Mouse (Mus musculus) E14TG2a.4 (cell line): ENCODE measurements around the gene H2afy.
"Not testable (repeated sequence)": the region's sequence is repeated elsewhere in the genome, so short reads cannot be mapped to it uniquely, and the experiment has no call there.

Experiments
- H3K27me3 ChIP-seq: 2 replicates; pipeline ENCODE4 v1.6.1; 2014; ENCODE audit warnings: low read length, control low read depth; ENCODE audit not compliant: insufficient read depth
- H3K36me3 ChIP-seq: 2 replicates; pipeline ENCODE4 v1.6.1; 2014; ENCODE audit warnings: low read length, control low read depth; ENCODE audit not compliant: insufficient read depth
- H3K4me1 ChIP-seq: replicated peaks from 2 replicates; pipeline ENCODE4 v1.6.1; 2014; ENCODE audit warnings: low read depth, low read length, control low read depth
- H3K4me3 ChIP-seq: replicated peaks from 2 replicates; pipeline ENCODE4 v1.5.1; 2014; ENCODE audit warnings: mild to moderate bottlenecking, low read length
- H3K9me3 ChIP-seq: 2 replicates; pipeline ENCODE4 v1.6.1; 2014; ENCODE audit warnings: low read length, control low read depth
- CTCF ChIP-seq: conservative IDR thresholded peaks from 2 replicates; pipeline ENCODE4 v1.5.1; 2014; ENCODE audit warnings: low read length
- NANOG ChIP-seq: IDR thresholded peaks from 2 replicates; pipeline ENCODE4 v1.6.1; 2014; ENCODE audit warnings: borderline replicate concordance, low read length, mixed read lengths
- POU5F1 ChIP-seq: IDR thresholded peaks from 2 replicates; pipeline ENCODE4 v1.6.1; 2014; ENCODE audit warnings: low read length, borderline replicate concordance

Gene H2afy

DNA sequence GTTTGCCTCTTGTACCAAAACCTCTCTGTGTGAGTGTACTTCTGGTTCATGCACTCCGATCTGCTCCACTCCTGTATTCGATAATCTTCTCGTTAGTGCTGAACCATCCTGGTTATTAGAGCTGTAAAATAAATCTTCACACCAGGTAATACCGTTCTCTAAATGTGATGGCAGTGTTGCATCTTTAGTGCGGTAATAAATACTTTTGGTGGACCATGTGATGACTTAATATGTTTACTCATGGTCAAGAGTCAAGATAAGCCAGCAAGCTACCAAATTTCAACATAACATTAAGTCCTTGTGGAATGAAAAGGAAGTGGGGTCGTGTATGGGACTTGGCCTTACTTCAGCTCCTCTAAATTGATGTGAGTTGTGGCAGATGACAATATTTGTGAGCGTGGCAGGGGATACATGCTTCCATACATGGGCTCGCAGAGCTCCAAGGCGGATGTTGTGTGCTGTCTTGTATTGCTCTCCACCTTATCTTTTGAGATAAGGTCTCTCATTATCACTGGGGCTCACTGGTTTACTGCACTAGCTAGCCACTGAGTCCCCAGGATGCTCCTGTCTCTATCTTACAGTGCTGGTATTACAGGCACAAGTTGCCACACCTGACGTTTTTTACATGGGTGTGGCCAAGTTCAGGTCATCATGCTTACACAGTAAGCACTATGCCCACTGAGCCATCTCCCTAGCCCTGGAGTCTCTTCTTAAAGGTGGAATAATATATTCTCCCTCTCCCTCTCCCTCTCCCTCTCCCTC, 96.4 kb downstream of the H2afy start:
- H3K4me3 ChIP-seq, result no peak overlapping the region
- H3K9me3 ChIP-seq, result no peaks in the 10 kb centered on the region
- no peaks in the 10 kb centered on the region for H3K4me1 ChIP-seq
- no peaks in the 10 kb centered on the region for H3K27me3 ChIP-seq
- TF ChIP-seq NANOG (no peak), CTCF (no peak), POU5F1 (no peak)
- no peaks in the 10 kb centered on the region for H3K36me3 ChIP-seq

DNA sequence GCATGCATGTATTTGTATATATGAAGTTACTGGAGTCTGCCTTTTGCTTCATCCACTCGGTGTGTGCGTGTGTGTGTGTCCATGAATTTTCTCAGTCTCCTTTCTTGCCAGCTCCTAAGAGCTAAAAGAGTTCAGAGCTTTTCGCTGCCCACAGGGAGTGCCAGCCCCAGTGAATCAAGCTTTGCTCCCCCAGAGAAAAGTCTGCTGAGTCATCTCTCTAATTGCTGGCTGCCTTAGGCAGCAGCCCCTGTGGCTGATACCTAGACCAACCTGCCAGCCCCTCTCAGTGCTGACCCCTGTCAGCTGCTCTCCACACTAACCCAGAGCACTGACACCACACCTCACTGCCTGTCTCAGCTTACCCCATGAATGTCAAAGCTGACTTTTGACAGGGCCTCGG, 107.2 kb downstream of the H2afy start:
- TF ChIP-seq POU5F1, result no peak
- TF ChIP-seq CTCF, result no peak
- no peak for TF ChIP-seq NANOG
- Histone ChIP-seq H3K36me3 (no peaks in the 10 kb centered on the region), H3K4me3 (no peak overlapping the region), H3K4me1 (peaks cover 15% of the 10 kb centered on the region; the same call in 1 of the 2 replicates), H3K27me3 (peaks cover 7% of the 10 kb centered on the region; the same call in 1 of the 2 replicates), H3K9me3 (no peaks in the 10 kb centered on the region)

DNA sequence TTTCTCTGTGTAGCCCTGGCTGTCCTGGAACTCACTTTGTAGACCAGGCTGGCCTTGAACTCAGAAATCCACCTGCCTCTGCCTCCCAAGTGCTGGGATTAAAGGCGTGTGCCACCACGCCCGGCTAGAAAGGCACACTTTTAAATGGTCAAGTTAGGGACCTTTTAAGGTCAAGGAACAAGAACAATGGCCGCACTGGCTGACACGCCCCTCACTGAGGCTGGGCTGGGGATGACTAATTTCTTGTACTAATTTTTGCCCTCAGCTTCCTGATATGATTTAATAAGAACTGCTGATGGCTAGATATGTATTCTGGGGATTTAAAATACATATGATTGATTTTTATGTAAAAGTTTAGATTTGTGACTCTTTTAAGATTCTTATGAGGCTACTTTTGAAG, 108.2 kb downstream of the H2afy start:
- H3K9me3 ChIP-seq, H3K27me3 ChIP-seq, H3K4me3 ChIP-seq: not testable (repeated sequence)

DNA sequence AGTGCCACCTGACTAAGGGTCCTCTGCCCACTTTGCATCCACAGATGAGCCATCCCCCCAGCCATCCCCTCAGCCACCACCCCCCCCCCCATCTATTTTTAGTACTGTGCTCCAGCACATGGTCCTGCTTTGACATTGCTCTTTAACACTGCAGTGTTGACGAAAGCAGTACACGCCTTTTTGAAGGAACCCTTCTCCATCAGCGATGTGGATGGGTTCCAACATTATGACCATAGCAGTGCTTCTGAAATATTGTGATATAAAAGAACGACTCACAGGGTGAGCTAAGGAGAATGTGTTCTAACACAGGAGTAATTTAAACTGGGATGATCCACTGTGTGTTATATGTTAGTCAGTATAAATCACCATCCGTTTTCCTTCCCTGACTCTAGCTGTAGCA, 109.5 kb downstream of the H2afy start:
- no peak for TF ChIP-seq NANOG
- no peak for TF ChIP-seq POU5F1
- no peak for TF ChIP-seq CTCF
- Histone ChIP-seq H3K27me3 (peaks cover 7% of the 10 kb centered on the region; the same call in 1 of the 2 replicates), H3K4me3 (no peak overlapping the region), H3K36me3 (no peaks in the 10 kb centered on the region), H3K4me1 (peaks cover 15% of the 10 kb centered on the region; the same call in 1 of the 2 replicates), H3K9me3 (no peaks in the 10 kb centered on the region)

More for the DNA sequence above, 108.2 kb downstream of the H2afy start:
- peaks cover 15% of the 10 kb centered on the region; the same call in 1 of the 2 replicates for H3K4me1 ChIP-seq
- H3K36me3 ChIP-seq, result not testable (repeated sequence)

DNA sequence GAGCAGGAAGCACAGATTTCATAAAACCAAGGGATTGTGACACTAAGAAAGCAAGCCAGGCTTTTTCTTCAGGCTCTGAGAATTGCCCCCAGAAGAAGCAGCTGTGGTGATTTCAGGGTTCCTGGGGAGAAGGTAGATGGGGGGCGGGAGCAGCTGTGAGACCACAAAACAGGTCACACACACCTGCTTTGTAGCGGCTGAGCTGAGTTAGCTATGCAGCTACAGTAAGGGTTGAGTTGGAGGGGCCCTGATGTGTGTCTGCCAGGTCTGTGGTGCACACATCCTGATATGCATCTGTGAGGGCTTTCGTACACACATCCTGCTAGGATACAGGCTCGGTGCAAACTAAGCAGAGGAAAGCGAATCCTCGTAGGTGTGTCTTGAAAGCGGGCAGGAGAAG, 110.1 kb downstream of the H2afy start:
- H3K4me1 ChIP-seq, result peaks cover 15% of the 10 kb centered on the region; the same call in 1 of the 2 replicates
- H3K36me3 ChIP-seq, result no peaks in the 10 kb centered on the region
- no peaks in the 10 kb centered on the region for H3K9me3 ChIP-seq
- H3K4me3 ChIP-seq, result no peak overlapping the region
- TF ChIP-seq POU5F1, result no peak
- TF ChIP-seq NANOG, result no peak
- TF ChIP-seq CTCF, result no peak
- peaks cover 7% of the 10 kb centered on the region; the same call in 1 of the 2 replicates for H3K27me3 ChIP-seq

DNA sequence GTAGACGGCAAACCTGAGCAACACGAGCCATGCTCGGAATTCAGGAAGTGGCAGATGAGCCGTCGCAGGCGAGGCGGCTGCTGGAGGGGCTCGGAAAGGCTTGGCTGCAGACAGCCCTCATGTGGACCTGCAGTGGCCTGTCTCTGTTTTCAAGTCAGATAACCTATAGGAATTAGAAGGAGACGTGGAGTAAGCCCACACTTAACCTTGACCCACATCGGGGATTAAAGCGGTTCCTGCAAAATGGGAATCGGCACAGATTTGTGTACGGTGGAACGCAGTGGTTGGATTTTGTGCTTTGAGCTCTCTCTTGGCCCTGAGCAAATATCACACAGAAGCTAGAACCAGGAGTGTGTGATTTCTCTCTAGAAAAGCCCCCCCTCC, 111.1 kb downstream of the H2afy start:
- no peak for TF ChIP-seq NANOG
- TF ChIP-seq POU5F1, result no peak
- no peak for TF ChIP-seq CTCF
- Histone ChIP-seq H3K9me3 (no peaks in the 10 kb centered on the region), H3K27me3 (peaks cover 7% of the 10 kb centered on the region; the same call in 1 of the 2 replicates), H3K4me3 (no peak overlapping the region), H3K36me3 (no peaks in the 10 kb centered on the region), H3K4me1 (peaks cover 15% of the 10 kb centered on the region; the same call in 1 of the 2 replicates)

DNA sequence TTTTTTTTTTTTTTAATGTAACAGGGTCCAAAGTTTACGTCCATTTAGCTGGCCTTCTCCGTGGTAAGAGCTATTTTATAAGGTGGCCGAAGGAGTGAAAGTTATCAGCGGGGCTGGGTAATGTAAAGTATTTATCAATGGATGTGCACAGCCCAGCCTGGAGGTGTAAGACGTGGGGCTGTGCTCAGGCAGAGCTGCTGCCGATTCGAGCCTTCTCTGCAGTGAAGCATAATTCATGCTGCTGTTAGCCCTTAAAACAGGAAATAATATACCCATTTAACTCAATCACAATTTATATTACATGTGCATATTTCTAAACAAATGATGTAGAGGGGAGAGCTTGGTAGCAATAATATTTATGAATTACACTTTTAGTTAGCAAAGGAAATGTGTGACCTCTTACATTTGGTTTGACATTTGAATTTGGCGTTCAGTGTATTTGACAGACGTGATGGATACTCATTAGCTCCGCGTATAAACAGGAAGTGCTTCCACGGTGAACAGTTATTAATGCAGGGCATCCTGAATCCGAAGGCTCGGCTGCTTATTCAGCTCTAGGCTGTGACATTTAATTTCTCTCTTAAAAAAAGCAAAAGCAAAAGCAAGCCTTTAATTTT, 111.6 kb downstream of the H2afy start:
- Histone ChIP-seq H3K4me1 (peaks cover 15% of the 10 kb centered on the region; the same call in 1 of the 2 replicates), H3K4me3 (no peak overlapping the region), H3K27me3 (peaks cover 7% of the 10 kb centered on the region; the same call in 1 of the 2 replicates), H3K36me3 (no peaks in the 10 kb centered on the region), H3K9me3 (no peaks in the 10 kb centered on the region)
- TF ChIP-seq CTCF (no peak), POU5F1 (no peak), NANOG (no peak)
